ENCODE assay signal across 27 mouse cellular contexts in the genomic region with DNA sequence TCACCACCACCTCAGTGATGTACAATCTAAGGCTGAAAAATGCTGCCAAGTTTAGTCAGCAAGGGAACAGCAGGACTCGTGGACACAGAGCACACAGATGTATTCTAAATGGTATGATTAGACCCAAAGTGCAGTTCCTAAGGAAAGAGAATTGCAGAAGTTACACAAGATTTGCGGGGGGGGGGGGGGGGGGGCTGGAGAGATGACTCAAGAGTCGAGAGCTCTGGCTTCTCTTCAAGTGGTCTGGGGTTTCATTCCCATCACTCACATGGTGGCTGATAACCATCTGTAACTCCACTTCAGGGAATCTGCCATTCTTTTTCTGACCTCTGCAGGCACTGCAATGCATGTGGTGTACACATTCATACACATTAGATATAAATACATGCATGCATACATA. TPM values are rescaled to one million over a fixed set of nuclear protein-coding genes. Genes with fewer than 3 reads are reported as not detected.
DNase-seq lines count a peak whose midpoint lies in the region; ATAC-seq and TF ChIP-seq lines count a peak whose summit lies in the region.
"Had no signal": no experiment of that assay in that cellular context is flagged by ENCODE, and none has a peak within 500 bp of the region (broad histone marks: within the 10 kb centered on the region; RNA-seq: fewer than 3 reads in every experiment).

No protein-coding gene starts in this region.

- no peak overlapping the region for H3K9ac ChIP-seq in heart, embryonic 12.5 days
- H3K9ac ChIP-seq: embryonic facial prominence, embryonic 15.5 days; hindbrain, embryonic 15.5 days; liver, embryonic 12.5 days; liver, postnatal 0 days; neural tube, embryonic 15.5 days had no signal

- WGBS in heart, embryonic 12.5 days, result 51% methylated on average over 3 of the region's 3 CpGs

- intact Hi-C loops in left cerebral cortex, adult 2 months (cut with DNase I), result no loop called here
- intact Hi-C loops in left cerebral cortex, postnatal 36 days (cut with DNase I), result no loop called here

- no peak for ATAC-seq in heart, embryonic 12.5 days (ENCODE audit: insufficient number of reproducible peaks, low FRiP score)
- ATAC-seq in megakaryocyte progenitor cell, adult 5-6 weeks (replicated peaks; ENCODE audit: poor library complexity), result peak; percentile 43
- no peak for ATAC-seq in activated CD4-positive, CD25-positive, alpha-beta regulatory T cell, adult 4 months
- ATAC-seq: forebrain, embryonic 14.5 days; inflammation-experienced regulatory T-cells, adult 6 months; liver, embryonic 12.5 days; liver, postnatal 0 days had no signal

- H3K9me3 ChIP-seq in heart, embryonic 12.5 days (replicated peaks), result no peaks in the 10 kb centered on the region
- H3K9me3 ChIP-seq: embryonic facial prominence, embryonic 15.5 days; hindbrain, embryonic 15.5 days; liver, embryonic 12.5 days; neural tube, embryonic 15.5 days had no signal

- no peaks in the 10 kb centered on the region for H3K27me3 ChIP-seq in heart, embryonic 12.5 days (replicated peaks)
- H3K27me3 ChIP-seq: embryonic facial prominence, embryonic 15.5 days; hindbrain, embryonic 15.5 days; liver, embryonic 12.5 days; neural tube, embryonic 15.5 days had no signal

- H3K4me3 ChIP-seq in heart, embryonic 12.5 days, result no peak overlapping the region
- H3K4me3 ChIP-seq in left cerebral cortex, adult 2 months, result no peak overlapping the region
- H3K4me3 ChIP-seq in embryonic fibroblast, embryonic 13.5 days (ENCODE audit: insufficient read depth, low read length), result no peak overlapping the region
- H3K4me3 ChIP-seq: embryonic facial prominence, embryonic 15.5 days; gastrocnemius, adult 2 months; hindbrain, embryonic 15.5 days; liver, embryonic 12.5 days; neural tube, embryonic 15.5 days had no signal

- H3K36me3 ChIP-seq in heart, embryonic 12.5 days, result no peaks in the 10 kb centered on the region
- H3K36me3 ChIP-seq: embryonic facial prominence, embryonic 15.5 days; hindbrain, embryonic 15.5 days; liver, embryonic 12.5 days; neural tube, embryonic 15.5 days had no signal

- TF ChIP-seq CTCF in left cerebral cortex, adult 2 months (IDR thresholded peaks at IDR 0.05), result no peak
- TF ChIP-seq CTCF in embryonic fibroblast, embryonic 13.5 days (IDR thresholded peaks at IDR 0.05; ENCODE audit: borderline replicate concordance, insufficient read depth, low read length), result no peak

- no peak for DNase-seq in heart, adult 8-10 months (ENCODE audit: low spot score)
- DNase-seq in left cerebral cortex, adult 2 months (ENCODE audit: extremely low spot score in 1 of 2, low spot score in 2 of 2), result no peak
- no peak for DNase-seq in left cerebral cortex, postnatal 36 days (ENCODE audit: low spot score in 2 of 2)
- DNase-seq in spleen, postnatal 14 days (ENCODE audit: low spot score in 2 of 2), result no peak
- DNase-seq: adrenal gland, postnatal 10 days; B cell, adult 2 months; cerebellum, adult 11 months; gastrocnemius, adult 2 months; kidney, adult 11 months; kidney, postnatal 14 days; left cerebral cortex, postnatal 4 days; liver, postnatal 0 days; lung, postnatal 36 days; midbrain, embryonic 14.5 days; thymus, adult 2 months; thymus, postnatal 36 days had no signal

- no peak overlapping the region for H3K4me2 ChIP-seq in heart, embryonic 12.5 days
- H3K4me2 ChIP-seq: embryonic facial prominence, embryonic 15.5 days; hindbrain, embryonic 15.5 days; liver, embryonic 12.5 days; neural tube, embryonic 15.5 days had no signal

- TF ChIP-seq POLR2A in embryonic fibroblast, embryonic 13.5 days (IDR thresholded peaks at IDR 0.05; ENCODE audit: low read depth, low read length), result no peak

- H3K27ac ChIP-seq in heart, embryonic 12.5 days (ENCODE audit: poor library complexity, severe bottlenecking), result peak overlapping the region; percentile 43; the same call in 1 of the 2 replicates
- H3K27ac ChIP-seq in left cerebral cortex, adult 2 months, result peak overlapping the region; percentile 55; the same call in 1 of the 2 replicates
- H3K27ac ChIP-seq in embryonic fibroblast, embryonic 13.5 days (ENCODE audit: insufficient read depth, low read length), result peak overlapping the region; percentile 45; the same call in 1 of the 2 replicates
- H3K27ac ChIP-seq: embryonic facial prominence, embryonic 15.5 days; gastrocnemius, adult 2 months; hindbrain, embryonic 15.5 days; liver, embryonic 12.5 days; neural tube, embryonic 15.5 days had no signal

- H3K4me1 ChIP-seq in heart, embryonic 12.5 days (replicated peaks), result 0 out of 2 replicates have a peak, but pooled peaks cover 4% of the 10 kb centered on the region
- peaks cover 3% of the 10 kb centered on the region for H3K4me1 ChIP-seq in embryonic fibroblast, embryonic 13.5 days (ENCODE audit: control insufficient read depth, insufficient read depth, low read length)
- H3K4me1 ChIP-seq: embryonic facial prominence, embryonic 15.5 days; liver, embryonic 12.5 days had no signal

RNA-seq across cellular contexts. Expression of gene Rab33a, which starts 7.3 kb away (rescaled TPM):
- polyA plus RNA-seq in heart, embryonic 12.5 days (2016; fragmentation: Nextera tagmentation; extraction: Ambion mirVana), result 5.7 and 6.5 TPM in 2 replicates
- total RNA-seq in heart, adult 8-10 months (2022), result under 1 TPM in 3 of 4 experiments, not detected in 1; 0.28 to 0.40 (median 0.31) TPM
- total RNA-seq in left cerebral cortex, adult 2 months (2021), result 10 to 100 TPM; 31.4 to 40.4 TPM
- 10 to 100 TPM; 38.6 to 41.3 TPM for total RNA-seq in left cerebral cortex, postnatal 36 days (2021)
- polyA plus RNA-seq in embryonic fibroblast, embryonic 13.5 days (2011; ENCODE audit: insufficient read length, low read depth, missing spikeins), result 1.1 TPM in 1 of 2 replicates, not detected in the other
- 0.17 and 0.84 TPM in 2 replicates for total RNA-seq in megakaryocyte progenitor cell, adult 5-6 weeks (2015)
- 0.14 TPM in 1 of 2 replicates, not detected in the other for total RNA-seq in megakaryocyte progenitor cell, adult 5-6 weeks (2017)
- 1 to 10 TPM; 1.0 to 1.4 TPM for polyA plus RNA-seq in activated CD4-positive, CD25-positive, alpha-beta regulatory T cell, adult 4 months (2017; shearing (Covaris generic))
- total RNA-seq: hematopoietic stem cell, adult 5-6 weeks had no signal

RNA-seq across cellular contexts. Expression of gene Aifm1, which starts 13.1 kb away (rescaled TPM):
- polyA plus RNA-seq in heart, embryonic 12.5 days (2016; fragmentation: Nextera tagmentation; extraction: Ambion mirVana), result 111 TPM in 2 replicates
- total RNA-seq in heart, adult 8-10 months (2022), result 100 to 1,000 TPM in 1 of 4 experiments, 10 to 100 TPM in 3; 88.6 to 105 (median 94.1) TPM
- 10 to 100 TPM; 21.6 to 28.3 TPM for total RNA-seq in left cerebral cortex, adult 2 months (2021)
- 10 to 100 TPM; 27.9 to 32.0 TPM for total RNA-seq in left cerebral cortex, postnatal 36 days (2021)
- polyA plus RNA-seq in embryonic fibroblast, embryonic 13.5 days (2011; ENCODE audit: insufficient read length, low read depth, missing spikeins), result 32.0 and 33.7 TPM in 2 replicates
- total RNA-seq in megakaryocyte progenitor cell, adult 5-6 weeks (2015), result 86.4 and 93.7 TPM in 2 replicates
- total RNA-seq in megakaryocyte progenitor cell, adult 5-6 weeks (2017), result 85.2 and 105 TPM in 2 replicates
- polyA plus RNA-seq in activated CD4-positive, CD25-positive, alpha-beta regulatory T cell, adult 4 months (2017; shearing (Covaris generic)), result 10 to 100 TPM; 30.9 to 40.1 TPM

Comparison
In these comparisons a context has a peak if more than half of its experiments do, and no peak if none do; other contexts are left out.
1. RNA of gene Rab33a, which starts 7.3 kb away (total RNA-seq): 38.6 to 41.3 TPM in left cerebral cortex, postnatal 36 days and 31.4 to 40.4 TPM in left cerebral cortex, adult 2 months; 0.14 to 0.84 TPM in megakaryocyte progenitor cell, adult 5-6 weeks and 0.28 to 0.40 TPM in heart, adult 8-10 months; every median in the first group is over 10 times any median in the second.
2. Peak in every context shown above with its lines, with median percentiles within 50 percentile points of each other: H3K27ac ChIP-seq.